Mouse (Mus musculus): ENCODE data around the gene Pcgf3. TPM values are rescaled to one million over a fixed set of nuclear protein-coding genes. Genes with fewer than 3 reads are reported as not detected.
"Not testable (repeated sequence)": the region's sequence is repeated elsewhere in the genome, so short reads cannot be mapped to it uniquely, and the experiment has no call there.

The Pcgf3 gene
- total RNA-seq, 4 experiments from 2014 or later: 42.2 to 44.1 (median 42.5) TPM

GRCm38 (mm10) chr5:108469617-108470016 is 8.6 kb downstream of the Pcgf3 start:
- DNase-seq (ENCODE audit: low spot score in 2 of 2): no peak

- DNase-seq (ENCODE audit: low spot score in 2 of 2): no peak
Observed at GRCm38 (mm10) chr5:108473737-108474136, 12.7 kb downstream of the Pcgf3 start.

GRCm38 (mm10) chr5:108475977-108476376 is 14.9 kb downstream of the Pcgf3 start:
- no peak for DNase-seq (ENCODE audit: low spot score in 2 of 2)

GRCm38 (mm10) chr5:108483006-108483405 is 22.0 kb downstream of the Pcgf3 start:
- DNase-seq (ENCODE audit: low spot score in 2 of 2): no peak

DNA sequence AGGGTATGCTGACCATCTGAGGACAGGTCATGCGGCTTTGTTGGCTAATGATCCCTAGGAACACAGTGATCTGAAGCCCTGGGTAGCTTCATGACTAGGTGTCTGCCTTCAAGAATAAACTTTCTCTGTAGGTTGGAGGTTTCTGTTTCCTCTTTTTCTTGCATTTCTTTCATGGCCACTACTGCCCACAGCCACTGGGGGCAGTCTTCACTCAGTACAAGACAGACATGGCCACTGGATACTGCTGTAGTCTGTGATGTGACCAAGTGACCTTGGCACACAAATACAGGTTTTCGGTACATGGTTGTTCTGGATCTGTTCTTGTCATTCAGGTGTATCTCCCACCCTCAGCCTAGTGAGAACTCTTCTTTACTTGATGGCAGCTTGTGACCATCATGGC is 24.2 kb downstream of the Pcgf3 start:
- no peak for DNase-seq (ENCODE audit: low spot score in 2 of 2)

GRCm38 (mm10) chr5:108486148-108486547 is 25.1 kb downstream of the Pcgf3 start:
- not testable (repeated sequence) for DNase-seq (ENCODE audit: low spot score in 2 of 2)

DNA sequence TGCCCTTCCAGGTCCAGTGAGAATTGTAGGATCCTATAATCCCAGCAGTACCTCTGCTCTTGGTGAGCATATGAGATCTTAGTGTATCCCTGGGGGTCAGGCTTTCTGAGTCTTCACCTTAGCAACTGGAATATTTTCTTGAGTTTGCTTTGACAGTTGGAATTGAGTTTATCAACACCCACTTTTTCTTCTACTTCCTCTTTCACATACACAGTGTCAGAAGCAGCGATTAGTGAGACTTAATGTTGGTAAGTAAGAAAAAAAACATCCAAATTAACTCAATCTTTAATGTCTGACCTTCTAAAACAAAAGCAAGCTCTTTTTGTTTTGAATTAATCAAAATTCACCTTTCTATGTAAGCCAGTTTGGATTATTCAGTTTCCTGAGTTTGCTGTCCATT is 40.5 kb downstream of the Pcgf3 start:
- DNase-seq (ENCODE audit: low spot score in 2 of 2): no peak

DNA sequence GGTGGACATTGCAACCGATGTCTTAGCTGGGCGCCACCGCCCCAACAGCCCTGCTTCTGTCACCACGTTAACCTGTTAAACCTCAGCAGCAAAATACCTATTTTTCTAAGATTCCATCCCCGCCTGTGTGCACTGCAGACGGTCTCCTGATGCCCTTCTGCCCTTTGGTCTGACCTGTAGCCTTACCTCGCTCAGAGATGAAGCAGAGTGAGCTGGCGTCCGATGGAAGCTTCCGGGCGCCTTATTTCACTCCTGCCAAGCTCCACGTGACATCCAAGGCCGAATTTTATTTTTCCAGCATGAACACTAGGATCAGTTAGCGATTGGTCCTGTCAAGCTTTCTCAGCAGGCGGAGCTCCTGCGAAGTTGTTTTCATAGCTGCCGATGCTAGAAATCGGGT is 41.3 kb downstream of the Pcgf3 start:
- DNase-seq (ENCODE audit: low spot score in 2 of 2): no peak

GRCm38 (mm10) chr5:108515581-108516361 is 54.7 kb downstream of the Pcgf3 start:
- no peak for DNase-seq (ENCODE audit: low spot score in 2 of 2)

- no peak for DNase-seq (ENCODE audit: low spot score in 2 of 2)
Observed at GRCm38 (mm10) chr5:108516655-108517054, 55.6 kb downstream of the Pcgf3 start.

- DNase-seq (ENCODE audit: low spot score in 2 of 2): no peak
Observed at GRCm38 (mm10) chr5:108518106-108518885, 57.3 kb downstream of the Pcgf3 start.

GRCm38 (mm10) chr5:108518951-108519350 is 57.9 kb downstream of the Pcgf3 start:
- no peak for DNase-seq (ENCODE audit: low spot score in 2 of 2)

GRCm38 (mm10) chr5:108520153-108520552 is 59.1 kb downstream of the Pcgf3 start:
- DNase-seq (ENCODE audit: low spot score in 2 of 2): no peak

- DNase-seq (ENCODE audit: low spot score in 2 of 2): no peak
Observed at GRCm38 (mm10) chr5:108521016-108521415, 60.0 kb downstream of the Pcgf3 start.

- no peak for DNase-seq (ENCODE audit: low spot score in 2 of 2)
Observed at GRCm38 (mm10) chr5:108521896-108522295, 60.9 kb downstream of the Pcgf3 start.

DNA sequence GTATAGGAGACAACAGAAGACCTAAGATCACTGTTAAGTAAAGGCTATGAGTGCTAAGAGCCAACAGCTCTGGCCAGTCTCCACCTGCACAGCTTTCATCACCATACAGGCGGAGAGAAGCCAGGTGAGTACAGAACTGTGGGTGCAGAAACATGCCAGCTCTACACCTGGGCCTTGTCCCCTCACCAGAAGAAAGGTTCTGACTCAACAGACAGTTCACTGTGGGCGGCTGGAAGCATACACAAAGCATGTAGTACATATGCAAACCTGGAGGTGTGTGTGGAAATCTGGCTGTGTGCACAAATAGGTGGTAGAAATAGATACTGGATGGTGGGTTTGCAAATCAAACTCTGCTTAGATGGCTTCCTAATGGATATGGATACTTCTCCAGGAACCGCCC is 61.6 kb downstream of the Pcgf3 start:
- no peak for DNase-seq (ENCODE audit: low spot score in 2 of 2)

GRCm38 (mm10) chr5:108534188-108534587 is 73.2 kb downstream of the Pcgf3 start:
- no peak for DNase-seq (ENCODE audit: low spot score in 2 of 2)

- DNase-seq (ENCODE audit: low spot score in 2 of 2): no peak
Observed at GRCm38 (mm10) chr5:108543516-108544291, 82.7 kb downstream of the Pcgf3 start.

GRCm38 (mm10) chr5:108547636-108548035 is 86.6 kb downstream of the Pcgf3 start:
- no peak for DNase-seq (ENCODE audit: low spot score in 2 of 2)

GRCm38 (mm10) chr5:108549137-108549488 is 88.1 kb downstream of the Pcgf3 start:
- DNase-seq (ENCODE audit: low spot score in 2 of 2): no peak

DNA sequence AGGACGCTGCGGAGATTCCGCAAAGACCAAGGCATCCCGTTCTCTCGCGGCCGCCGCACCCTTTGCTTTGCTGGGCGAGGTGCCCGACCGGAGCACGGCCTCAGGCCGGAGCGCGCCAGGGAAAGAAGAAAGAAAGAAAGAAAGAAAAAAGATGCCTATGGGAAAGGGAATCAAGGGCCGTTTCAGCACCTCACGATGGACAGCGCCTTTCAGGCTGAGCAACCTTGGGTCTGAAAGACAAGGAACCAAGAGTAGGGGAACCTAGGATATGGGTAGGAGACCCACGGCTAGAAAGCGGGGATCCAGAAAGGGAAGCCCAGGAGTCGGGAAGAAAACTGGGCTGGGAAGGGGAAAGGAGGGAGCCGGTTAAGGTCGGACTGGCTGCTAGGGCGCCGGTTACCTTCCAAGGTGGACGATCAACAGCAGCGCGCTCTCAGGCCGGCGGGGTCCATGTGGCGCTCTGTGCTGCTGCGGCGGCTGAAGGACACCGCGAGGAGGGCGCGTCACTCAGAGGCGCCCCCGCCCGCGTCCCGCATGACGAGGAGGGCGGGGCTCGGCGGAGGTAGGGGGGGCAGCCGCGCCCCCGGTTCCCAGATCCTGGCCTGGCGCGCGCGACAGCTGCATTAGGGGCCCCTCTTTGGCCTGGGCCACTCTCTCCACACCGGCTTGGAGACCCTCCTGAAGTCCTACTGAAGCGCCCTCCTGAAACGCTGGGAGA is 88.6 kb downstream of the Pcgf3 start, which contains the start of gene Cplx1:
TSS of gene Cplx1 (minus strand) at position 536 of the 718 bp plus-strand sequence.
- DNase-seq (ENCODE audit: low spot score in 2 of 2): peak; percentile 35 to 63
